Mouse (Mus musculus) heart, embryonic 11.5 days (tissue): ENCODE results near the gene P2ry14. TPM values are rescaled to one million over a fixed set of nuclear protein-coding genes. Genes with fewer than 3 reads are reported as not detected.
"Not testable (repeated sequence)": the region's sequence is repeated elsewhere in the genome, so short reads cannot be mapped to it uniquely, and the experiment has no call there.

Source experiments
- ATAC-seq: fragments of 200-750 bp; cut with Nextera tagmentation; replicated peaks from 2 replicates; pipeline ENCODE4 v1.8.0; 2017; ENCODE audit warnings: moderate library complexity; ENCODE audit not compliant: insufficient number of reproducible peaks, low FRiP score, low TSS enrichment
- H3K27ac ChIP-seq: fragments of 300-500 bp; sonication (generic); 2 replicates; pipeline ENCODE4 v1.5.1; 2014; ENCODE audit warnings: mild to moderate bottlenecking, low read depth, low read length
- H3K27me3 ChIP-seq: fragments of 300-500 bp; sonication (generic); 2 replicates; pipeline ENCODE4 v1.6.1; 2014; ENCODE audit warnings: mild to moderate bottlenecking, low read length, mixed read lengths; ENCODE audit not compliant: control insufficient read depth, insufficient read depth
- H3K36me3 ChIP-seq: fragments of 300-500 bp; sonication (generic); 2 replicates; pipeline ENCODE4 v1.6.1; 2014; ENCODE audit warnings: mild to moderate bottlenecking, low read length, moderate library complexity, mixed read lengths; ENCODE audit not compliant: control insufficient read depth, insufficient read depth
- H3K4me1 ChIP-seq: fragments of 300-500 bp; sonication (generic); 2 replicates; pipeline ENCODE4 v1.6.1; 2014; ENCODE audit warnings: low read length; ENCODE audit not compliant: control insufficient read depth, insufficient read depth
- H3K4me2 ChIP-seq: fragments of 300-500 bp; sonication (generic); 2 replicates; pipeline ENCODE4 v1.6.1; 2014; ENCODE audit warnings: mild to moderate bottlenecking, moderate library complexity
- H3K4me3 ChIP-seq: fragments of 300-500 bp; sonication (generic); 2 replicates; pipeline ENCODE4 v1.5.1; 2014; ENCODE audit warnings: low read depth, low read length
- H3K9ac ChIP-seq: fragments of 300-500 bp; sonication (generic); 2 replicates; pipeline ENCODE4 v1.6.1; 2014; ENCODE audit warnings: mild to moderate bottlenecking, low read depth, low read length, moderate library complexity
- H3K9me3 ChIP-seq: fragments of 300-500 bp; sonication (generic); replicated peaks from 2 replicates; pipeline ENCODE4 v1.6.1; 2016; ENCODE audit warnings: low read length; ENCODE audit not compliant: control insufficient read depth
- WGBS: fragments of 180-500 bp; shearing (Covaris S2); extraction: QIAGEN DNeasy Blood & Tissue Kit; methylation state at CpG from one replicate; pipeline ENCODE4 v1.1.7; 2014; ENCODE audit not compliant: insufficient replicate concordance; 5-methylcytosine and 5-hydroxymethylcytosine counted together
- polyA plus RNA-seq: library from polyadenylated mRNA; unstranded; fragments of >200 nt; fragmentation: Nextera tagmentation; extraction: Ambion mirVana; gene quantifications from 2 replicates; pipeline ENCODE4 v1.2.1, GENCODE M21; 2014

Gene P2ry14
- polyA plus RNA-seq, 1 experiment from 2014 or later, result 2.9 TPM

- no peak overlapping the region for H3K4me2 ChIP-seq
- H3K9me3 ChIP-seq, result no peaks in the 10 kb centered on the region
- no peak overlapping the region for H3K9ac ChIP-seq
- no peak overlapping the region for H3K4me3 ChIP-seq
- no peaks in the 10 kb centered on the region for H3K4me1 ChIP-seq
- 90% methylated on average over 5 of the region's 5 CpGs for WGBS
- no peaks in the 10 kb centered on the region for H3K36me3 ChIP-seq
- no peak for ATAC-seq
- H3K27ac ChIP-seq, result no peak overlapping the region
- H3K27me3 ChIP-seq, result no peaks in the 10 kb centered on the region
Observed at GRCm38 (mm10) chr3:59157048-59157447, 3.6 kb upstream of the P2ry14 start.

- 84% methylated on average over 6 of the region's 6 CpGs for WGBS
- no peaks in the 10 kb centered on the region for H3K4me1 ChIP-seq
- H3K27me3 ChIP-seq, result no peaks in the 10 kb centered on the region
- no peaks in the 10 kb centered on the region for H3K9me3 ChIP-seq
- no peak overlapping the region for H3K9ac ChIP-seq
- H3K27ac ChIP-seq, result no peak overlapping the region
- H3K4me3 ChIP-seq, result no peak overlapping the region
- H3K4me2 ChIP-seq, result no peak overlapping the region
- no peak for ATAC-seq
- H3K36me3 ChIP-seq, result no peaks in the 10 kb centered on the region
Observed at GRCm38 (mm10) chr3:59155404-59155803, 2.0 kb upstream of the P2ry14 start.

GRCm38 (mm10) chr3:59154888-59155287 lies 1.5 kb upstream of the P2ry14 start:
- Histone ChIP-seq H3K9me3 (no peaks in the 10 kb centered on the region), H3K27me3 (no peaks in the 10 kb centered on the region), H3K4me1 (no peaks in the 10 kb centered on the region), H3K4me3 (no peak overlapping the region), H3K27ac (no peak overlapping the region), H3K36me3 (no peaks in the 10 kb centered on the region), H3K9ac (no peak overlapping the region), H3K4me2 (no peak overlapping the region)
- 81% methylated on average over 2 of the region's 2 CpGs for WGBS
- ATAC-seq, result no peak

- H3K4me1 ChIP-seq, result no peaks in the 10 kb centered on the region
- no peaks in the 10 kb centered on the region for H3K9me3 ChIP-seq
- H3K4me3 ChIP-seq, result no peak overlapping the region
- H3K27me3 ChIP-seq, result no peaks in the 10 kb centered on the region
- H3K4me2 ChIP-seq, result no peak overlapping the region
- ATAC-seq, result no peak
- no peak overlapping the region for H3K27ac ChIP-seq
- H3K36me3 ChIP-seq, result no peaks in the 10 kb centered on the region
- 88% methylated on average over 2 of the region's 2 CpGs for WGBS
- H3K9ac ChIP-seq, result no peak overlapping the region
Observed at GRCm38 (mm10) chr3:59150624-59151023, 2.8 kb downstream of the P2ry14 start.

- Histone ChIP-seq H3K9ac (no peak overlapping the region), H3K27ac (no peak overlapping the region), H3K27me3 (no peaks in the 10 kb centered on the region), H3K36me3 (no peaks in the 10 kb centered on the region), H3K4me3 (no peak overlapping the region), H3K4me2 (no peak overlapping the region), H3K9me3 (no peaks in the 10 kb centered on the region), H3K4me1 (no peaks in the 10 kb centered on the region)
- no peak for ATAC-seq
Observed at GRCm38 (mm10) chr3:59149646-59150045, 3.8 kb downstream of the P2ry14 start.

- Histone ChIP-seq H3K9me3 (no peaks in the 10 kb centered on the region), H3K27ac (no peak overlapping the region), H3K9ac (no peak overlapping the region), H3K27me3 (no peaks in the 10 kb centered on the region), H3K4me1 (peaks cover 13% of the 10 kb centered on the region; the same call in 1 of the 2 replicates), H3K4me2 (no peak overlapping the region), H3K4me3 (no peak overlapping the region), H3K36me3 (no peaks in the 10 kb centered on the region)
- 68% methylated on average over 5 of the region's 5 CpGs for WGBS
- no peak for ATAC-seq
Observed at GRCm38 (mm10) chr3:59145194-59145593, 8.2 kb downstream of the P2ry14 start.

- Histone ChIP-seq H3K4me1 (peaks cover 13% of the 10 kb centered on the region; the same call in 1 of the 2 replicates), H3K27ac (peak overlapping the region; percentile 73), H3K36me3 (no peaks in the 10 kb centered on the region), H3K9ac (no peak overlapping the region), H3K27me3 (no peaks in the 10 kb centered on the region), H3K4me3 (no peak overlapping the region), H3K9me3 (no peaks in the 10 kb centered on the region), H3K4me2 (peak overlapping the region; percentile 17)
- 11% methylated on average over 8 of the region's 8 CpGs for WGBS
- no peak for ATAC-seq
Observed at GRCm38 (mm10) chr3:59141507-59142305, 11.7 kb downstream of the P2ry14 start.

- not testable (repeated sequence) for H3K9ac ChIP-seq, H3K36me3 ChIP-seq, H3K4me3 ChIP-seq, H3K4me2 ChIP-seq, ATAC-seq, H3K9me3 ChIP-seq, H3K27ac ChIP-seq, H3K27me3 ChIP-seq
- H3K4me1 ChIP-seq, result peaks cover 13% of the 10 kb centered on the region; the same call in 1 of the 2 replicates
- 82% methylated on average over 4 of the region's 4 CpGs for WGBS
Observed at GRCm38 (mm10) chr3:59140941-59141340, 12.5 kb downstream of the P2ry14 start.

GRCm38 (mm10) chr3:59140115-59140514 lies 13.3 kb downstream of the P2ry14 start:
- ATAC-seq, result no peak
- no peak overlapping the region for H3K27ac ChIP-seq
- whole genome bisulfite sequencing, result 81% methylated on average over 2 of the region's 2 CpGs
- no peak overlapping the region for H3K4me3 ChIP-seq
- H3K4me1 ChIP-seq, result peaks cover 13% of the 10 kb centered on the region; the same call in 1 of the 2 replicates
- H3K36me3 ChIP-seq, result no peaks in the 10 kb centered on the region
- H3K9ac ChIP-seq, result no peak overlapping the region
- H3K9me3 ChIP-seq, result no peaks in the 10 kb centered on the region
- 0 out of 2 replicates have a peak, but pooled peaks cover 3% of the 10 kb centered on the region for H3K27me3 ChIP-seq
- H3K4me2 ChIP-seq, result no peak overlapping the region
